Mouse (Mus musculus) layer of hippocampus, adult 18-20 months (tissue): ENCODE measurements around the gene Gnrhr. TPM values are rescaled to one million over a fixed set of nuclear protein-coding genes. Genes with fewer than 3 reads are reported as not detected.

Source experiments
- DNase-seq, 2 experiments: peaks; one replicate each; pipeline ENCODE4 v3.0.0; 2022; ENCODE audit warnings: low spot score in 2 of 2
- long read RNA-seq: library from polyadenylated mRNA; stranded (forward); transcript quantifications from one replicate; pipeline ENCODE4 v2.0.0, GENCODE M21; 2021
- total RNA-seq, 2 experiments: library from RNA; stranded (reverse); gene quantifications; 2 replicates each; pipeline ENCODE4 v1.2.3; 2021

Gnrhr gene
- not detected for total RNA-seq
- long read RNA-seq = 0 reads

DNA sequence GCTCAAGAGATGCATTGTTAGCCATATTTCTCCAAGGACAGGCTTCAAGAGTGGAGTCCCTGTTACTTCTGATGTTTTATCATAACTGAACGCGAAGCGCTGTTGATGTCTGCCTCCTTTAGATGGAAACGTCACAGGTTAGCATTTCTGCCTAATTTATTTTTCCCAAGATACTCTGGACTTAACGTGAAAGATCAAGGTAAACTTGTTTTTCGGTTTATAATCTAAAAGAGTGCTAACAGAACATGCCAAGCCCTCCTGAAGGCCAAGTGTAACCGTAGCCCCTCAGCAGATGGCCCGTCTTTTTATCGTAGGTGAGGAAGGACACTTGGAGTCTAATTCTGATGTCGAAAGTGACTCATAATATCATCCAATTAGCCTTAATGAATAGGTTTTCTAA is at the start of gene Gnrhr:
Gene Gnrhr (minus strand): TSS at position 101 of the 400 bp plus-strand sequence.
- no peak for DNase-seq

DNA sequence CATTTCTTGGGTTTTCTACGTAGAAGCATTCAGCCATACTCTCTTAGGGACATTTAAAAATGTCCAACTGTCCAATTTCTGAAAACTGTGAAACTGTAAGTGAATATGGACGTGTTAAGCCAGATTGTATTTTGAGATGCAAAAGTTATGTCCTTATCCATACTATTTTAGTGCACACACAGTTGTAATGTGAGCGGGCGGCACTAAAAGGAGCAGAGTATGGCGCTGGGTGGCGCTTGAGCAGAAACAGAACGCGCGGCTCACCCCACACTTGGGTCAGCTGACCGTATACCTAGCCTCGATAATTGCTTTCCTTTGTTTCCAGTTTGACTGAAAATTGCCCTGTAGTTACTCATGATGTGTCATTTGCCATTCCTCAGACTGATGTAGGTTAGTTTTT is 48.9 kb upstream of the Gnrhr start:
- no peak for DNase-seq

DNA sequence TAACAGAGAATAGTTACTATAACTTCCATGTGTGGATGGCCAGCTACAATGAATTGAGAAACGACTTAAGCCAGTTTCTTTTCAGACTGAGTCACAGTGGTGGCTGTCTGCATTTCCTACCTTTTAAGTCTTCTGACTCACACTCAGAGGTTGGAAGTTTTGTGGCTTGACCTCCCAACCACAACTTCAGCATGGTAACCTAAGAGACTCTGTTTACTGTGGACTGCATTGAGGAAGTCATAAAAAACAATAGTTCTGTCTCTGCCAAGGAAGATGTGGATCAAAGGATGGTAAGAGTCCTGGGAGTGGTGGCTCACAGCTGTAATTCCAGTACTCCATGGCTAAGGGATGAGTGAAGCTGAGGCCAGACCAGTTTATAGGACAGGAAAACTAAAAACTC is 47.2 kb upstream of the Gnrhr start:
- no peak for DNase-seq

DNA sequence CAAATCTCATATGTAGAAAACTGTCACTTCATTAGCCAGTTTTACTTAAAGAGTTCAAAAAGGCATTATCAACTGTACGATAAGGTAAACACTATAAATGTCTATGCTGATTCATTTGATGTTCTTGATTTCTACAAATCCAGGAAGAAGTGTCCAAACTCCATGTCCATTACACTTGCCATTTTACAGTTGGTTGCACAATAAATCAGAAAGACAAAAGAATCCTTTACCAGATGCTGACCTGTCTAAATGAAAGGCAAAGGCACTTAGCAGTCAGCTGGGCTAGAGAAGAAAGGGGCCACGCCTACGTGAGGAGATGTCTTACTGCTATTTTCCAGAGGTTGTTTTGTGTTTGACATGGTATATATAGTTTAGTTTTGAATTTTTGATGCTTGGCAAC is 46.6 kb upstream of the Gnrhr start:
- no peak for DNase-seq

DNA sequence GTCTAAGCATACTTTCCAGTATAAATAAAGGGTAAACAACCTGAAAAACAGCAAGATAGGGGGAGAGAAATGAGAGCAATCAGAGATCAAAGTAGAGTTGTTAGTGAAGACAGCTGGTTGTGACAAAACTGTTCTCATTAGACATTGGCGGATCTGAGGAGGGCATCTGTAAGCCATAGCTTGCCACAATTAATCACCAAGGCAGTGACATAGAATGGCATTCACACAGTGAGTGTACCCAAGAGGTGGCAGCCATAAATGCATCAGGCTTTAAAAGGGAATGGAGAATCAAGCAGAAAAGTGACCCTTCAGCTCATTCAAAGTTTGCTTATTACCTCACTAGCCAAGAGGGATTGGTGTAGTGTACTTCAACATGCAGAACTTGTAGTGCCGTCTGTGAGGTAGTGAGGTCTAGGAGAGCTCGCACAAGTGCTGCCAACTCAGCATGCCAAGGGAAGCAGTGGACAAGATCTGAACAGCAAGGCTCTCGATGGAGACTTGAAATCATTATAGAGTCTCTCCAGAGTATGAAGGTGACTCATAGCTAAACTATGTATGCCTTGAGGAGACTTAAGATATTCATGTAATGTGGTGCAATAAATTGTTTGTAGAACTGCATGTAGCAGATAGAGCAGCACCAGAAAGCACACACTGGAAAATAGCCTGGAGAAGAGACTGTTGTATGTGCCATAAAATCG is 29.6 kb upstream of the Gnrhr start:
- no peak for DNase-seq

DNA sequence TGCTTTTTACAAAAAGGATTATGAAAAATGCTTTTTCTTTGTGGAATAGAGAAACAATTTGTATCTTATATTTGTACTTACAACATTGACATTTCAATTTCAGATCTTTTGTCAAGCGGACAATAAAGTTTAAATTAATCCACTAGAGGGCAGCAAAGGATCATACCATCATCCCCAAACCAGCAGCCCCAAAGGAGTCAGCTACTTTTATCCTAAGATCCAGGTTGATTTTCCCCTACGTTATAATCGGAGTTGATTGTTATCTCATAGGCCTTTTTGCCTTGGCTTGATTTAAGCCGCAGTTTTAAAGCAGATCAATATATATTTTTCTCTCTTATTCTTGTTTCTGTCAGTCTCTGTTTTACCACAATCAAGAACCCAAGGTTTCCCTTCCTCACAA is 6.3 kb downstream of the Gnrhr start:
- peak in 1 of 2 experiments; percentile 50 for DNase-seq

DNA sequence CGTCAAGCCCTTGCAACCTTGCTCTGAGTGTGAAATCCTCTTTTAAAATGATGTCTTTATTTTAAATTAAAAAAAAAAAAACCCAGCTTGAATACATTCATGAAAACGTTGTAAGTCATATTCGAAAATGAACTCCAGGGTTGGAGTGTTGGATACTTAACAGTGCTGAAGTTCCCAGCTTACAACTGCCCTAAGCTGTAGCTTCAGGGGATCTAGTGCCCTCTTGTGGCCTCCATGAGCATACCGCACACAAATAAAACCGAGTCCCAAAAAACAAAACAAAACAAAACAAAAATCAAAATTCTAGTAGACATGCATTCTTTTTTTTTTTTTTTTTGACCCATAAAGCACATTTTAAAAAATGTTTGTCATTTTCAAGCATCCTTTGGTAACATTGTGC is 6.9 kb downstream of the Gnrhr start:
- no peak for DNase-seq

DNA sequence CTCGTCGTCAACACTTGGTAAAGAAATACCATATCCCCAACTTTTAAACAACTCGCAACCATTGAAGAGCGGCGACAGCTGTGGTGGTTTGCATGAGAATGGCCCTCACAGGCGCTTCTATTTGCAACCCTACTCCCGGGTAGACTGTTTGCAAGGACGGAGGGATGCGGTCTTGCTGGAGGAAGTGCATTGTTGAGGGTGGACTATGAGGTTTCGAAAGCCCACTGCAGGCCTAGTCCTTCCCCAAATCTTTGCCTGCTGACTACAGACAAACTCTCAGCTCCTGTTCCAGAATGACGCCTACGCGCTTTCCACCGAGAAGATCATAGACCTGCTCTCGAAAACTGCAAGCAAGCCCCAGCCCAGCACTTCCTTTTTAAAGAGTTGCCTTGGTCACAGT is 7.4 kb downstream of the Gnrhr start:
- DNase-seq = no peak

DNA sequence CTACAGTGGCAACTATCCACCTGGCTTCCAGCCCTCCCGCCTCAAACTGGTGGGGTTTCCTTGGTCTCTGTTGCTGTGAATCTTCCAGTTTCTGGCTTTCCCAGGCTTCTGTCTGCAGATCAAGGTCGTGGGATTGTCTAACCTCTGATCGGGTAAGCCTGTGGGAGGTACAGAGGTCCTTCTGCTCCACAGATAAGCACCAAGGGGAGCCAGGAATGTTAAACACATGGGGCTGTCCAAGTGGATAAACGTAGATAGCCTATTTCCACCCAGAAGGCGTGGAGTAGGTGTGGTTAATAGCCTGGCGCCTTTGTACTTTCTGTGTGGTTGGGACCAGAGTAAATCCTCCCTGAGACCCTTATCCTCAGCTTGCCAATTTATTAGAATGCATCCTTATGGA is 10.3 kb downstream of the Gnrhr start:
- no peak for DNase-seq

DNA sequence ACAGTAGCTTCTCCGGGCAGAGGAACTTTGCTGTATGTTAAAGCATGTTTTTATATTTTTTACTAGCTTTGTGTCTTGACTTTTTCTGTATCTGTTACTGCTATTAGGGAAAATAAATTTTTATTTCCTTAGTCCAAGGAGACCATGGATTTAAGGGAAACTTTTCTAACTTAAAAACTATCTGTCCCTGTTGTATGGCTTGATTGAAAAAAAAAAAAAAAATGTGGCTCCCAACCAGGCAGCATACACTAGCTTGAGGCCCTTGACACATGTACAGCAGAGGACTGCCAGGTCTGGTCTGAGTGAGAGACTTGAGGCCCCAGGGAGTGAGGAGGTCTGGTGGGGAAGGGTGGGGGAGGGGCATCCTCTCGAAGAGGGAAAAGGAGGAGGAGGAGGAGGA is 23.9 kb downstream of the Gnrhr start:
- DNase-seq = no peak

DNA sequence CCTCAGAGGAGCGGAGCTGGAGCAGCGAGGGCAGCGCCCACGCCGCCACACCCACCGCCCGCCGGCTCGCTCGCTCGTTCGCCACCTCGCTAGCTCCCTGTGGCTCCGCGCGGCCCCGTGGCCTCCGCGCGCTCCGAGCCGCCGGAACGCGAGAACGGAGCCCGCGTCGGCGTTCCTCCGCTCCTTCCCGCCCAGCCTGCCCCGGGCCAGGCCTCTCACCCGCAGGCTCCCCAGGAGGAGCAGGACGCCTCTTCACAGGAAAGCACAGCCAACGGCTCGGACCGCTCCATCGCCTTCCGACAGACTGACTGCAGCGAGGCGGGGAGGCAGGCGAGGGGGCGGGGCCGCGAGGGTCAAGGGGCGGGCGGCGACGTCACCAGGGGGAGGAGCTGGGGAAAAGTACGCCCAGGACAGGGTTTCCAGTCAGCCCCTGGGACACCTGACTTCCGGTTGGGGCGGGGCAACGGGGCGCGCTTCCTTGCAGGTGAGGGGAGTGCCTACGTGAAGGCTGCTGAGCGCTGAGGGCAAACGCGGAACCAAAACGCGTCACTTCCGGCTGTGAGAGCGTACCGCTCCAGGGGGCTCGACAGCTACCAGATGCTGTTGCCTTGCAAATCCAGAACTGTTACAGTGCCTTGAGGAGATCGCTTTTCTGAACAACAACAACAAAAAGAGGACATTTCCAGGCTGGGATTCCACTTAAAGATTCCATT is 25.1 kb downstream of the Gnrhr start, which contains the start of gene Uba6:
Gene Uba6 (minus strand): TSS at position 355 of the 713 bp plus-strand sequence.
- DNase-seq = peak; percentile 98 to 99

DNA sequence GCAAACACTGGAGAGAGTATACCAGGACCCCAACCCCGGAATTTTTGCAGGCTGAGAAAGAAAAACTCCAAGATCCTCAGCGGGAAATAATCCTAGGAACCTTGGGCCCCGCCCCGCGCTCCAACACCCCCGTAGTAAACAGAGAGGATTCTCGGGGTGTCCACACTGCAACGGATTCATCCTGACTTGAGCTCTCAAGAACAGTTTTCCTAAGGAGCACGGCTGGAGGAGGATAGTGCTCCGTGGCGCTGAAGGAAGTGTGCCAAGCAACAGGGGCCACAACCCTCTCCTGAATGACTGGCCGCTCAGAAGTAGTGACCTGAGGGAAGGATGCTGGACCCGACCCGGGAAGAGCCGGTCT is 25.6 kb downstream of the Gnrhr start:
- DNase-seq = peak in 1 of 2 experiments; percentile 12

Other genes starting within 250 kb of the Gnrhr start
- gene Cenpc1, start 132.3 kb downstream of the Gnrhr start, total RNA-seq = 10 to 100 TPM; 21.4 TPM
- under 1 TPM in 1 of 2 experiments, not detected in 1; 0.12 TPM for gene Stap1, start 126.2 kb downstream of the Gnrhr start, total RNA-seq
- 10 to 100 TPM; 20.7 to 22.5 TPM for gene Uba6, start 25.1 kb downstream of the Gnrhr start, total RNA-seq
- gene Tmprss11c, start 91.4 kb upstream of the Gnrhr start, total RNA-seq = not detected
- not detected for gene Tmprss11d, start 175.5 kb upstream of the Gnrhr start, total RNA-seq